Mouse (Mus musculus) v-Abl transformed pro-B cells (cell line): Measurements from ENCODE around the gene Pax2.

ENCODE experiments used
- in situ Hi-C, 2 experiments: fragments of 400-800 bp; cut with MboI; formaldehyde crosslinking; loops; one replicate each; pipeline ENCODE4 v1.15.1; 2025; ENCODE audit not compliant: unreplicated experiment in 2 of 2

The Pax2 gene

DNA sequence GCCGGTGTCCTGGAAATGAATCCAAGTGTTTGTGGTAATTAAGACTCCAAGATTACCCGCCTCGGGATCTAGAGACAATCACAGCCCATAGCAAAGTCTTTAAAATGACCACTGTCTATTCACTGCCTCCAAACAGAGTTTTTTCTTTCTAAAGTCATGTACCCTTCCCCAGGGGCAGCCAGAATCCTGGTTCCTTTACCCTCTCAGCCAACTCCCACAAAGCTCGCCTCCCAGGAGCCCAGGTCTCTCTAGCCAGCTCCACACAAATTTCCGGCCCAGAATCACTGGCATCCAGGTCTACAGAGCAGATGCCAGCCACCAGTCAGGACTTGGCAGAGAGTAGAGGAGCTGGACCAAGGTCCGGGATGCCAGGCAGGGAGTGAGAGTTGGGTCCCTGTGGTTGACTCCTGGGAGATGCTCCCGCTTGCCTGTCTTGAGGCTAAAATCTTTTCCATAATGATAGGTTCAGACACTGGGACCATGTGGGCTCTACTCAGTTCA lies 6.3 kb downstream of the Pax2 start:
- in situ Hi-C loops = loop anchor here in 1 of 2 experiments (25.0 kb wide), 1 partner anchor 425 kb away; the partner anchor contains the start of gene Scd4

GRCm38 (mm10) chr19:44770268-44771050 lies 14.6 kb downstream of the Pax2 start:
- in situ Hi-C loops = loop anchor here in 1 of 2 experiments (25.0 kb wide), 1 partner anchor 433 kb away; the partner anchor contains the start of gene Scd4

GRCm38 (mm10) chr19:44771499-44771898 lies 15.7 kb downstream of the Pax2 start:
- in situ Hi-C loops = loop anchor here in 1 of 2 experiments (25.0 kb wide), 1 partner anchor 434 kb away; the partner anchor contains the start of gene Scd4

- in situ Hi-C loops = no loop called here
These were observed 26.1 kb downstream of the Pax2 start for GRCm38 (mm10) chr19:44781987-44782386.

DNA sequence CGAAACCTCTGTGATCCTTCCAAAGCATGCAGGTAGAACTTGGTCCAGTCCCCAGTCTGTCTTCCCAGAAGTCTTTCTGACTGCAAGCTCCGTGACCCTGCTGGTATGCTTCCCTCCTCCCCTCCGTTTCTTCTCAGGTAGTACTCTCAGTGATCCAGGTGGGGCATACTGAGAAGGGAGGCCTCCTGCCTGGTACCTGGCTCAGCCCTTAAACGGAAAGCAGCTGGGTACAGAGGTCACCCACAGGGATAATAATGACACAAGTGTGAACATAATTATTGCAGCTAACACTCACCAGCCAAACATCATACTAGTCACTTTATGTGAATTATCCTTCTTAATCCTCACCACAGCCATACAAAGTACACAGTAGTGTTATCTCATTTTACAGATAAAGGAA lies 28.5 kb downstream of the Pax2 start:
- in situ Hi-C loops = no loop called here

- in situ Hi-C loops = no loop called here
These were observed 32.6 kb downstream of the Pax2 start for GRCm38 (mm10) chr19:44788488-44788887.

DNA sequence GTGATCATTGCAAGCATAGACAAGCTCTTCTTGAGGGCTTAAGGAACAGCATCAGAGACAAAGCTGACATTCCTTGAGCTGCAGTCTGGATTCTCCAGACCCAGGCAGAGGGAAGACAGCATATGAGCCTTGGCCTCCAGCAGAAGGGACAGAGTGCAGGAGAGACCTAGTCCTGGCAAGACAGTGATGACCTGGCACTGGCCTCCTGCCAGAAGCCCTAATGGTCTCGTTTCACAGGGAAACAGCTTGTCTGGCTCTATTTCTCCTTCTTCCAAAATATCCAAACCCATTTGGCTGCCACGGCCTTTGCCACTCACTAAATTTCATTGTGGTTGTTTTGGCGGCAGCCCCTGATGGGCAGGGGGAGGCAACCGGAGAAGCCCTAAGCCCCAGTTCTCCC lies 36.1 kb downstream of the Pax2 start:
- in situ Hi-C loops = no loop called here

- in situ Hi-C loops = no loop called here
These were observed 41.5 kb downstream of the Pax2 start for GRCm38 (mm10) chr19:44797110-44798060.

DNA sequence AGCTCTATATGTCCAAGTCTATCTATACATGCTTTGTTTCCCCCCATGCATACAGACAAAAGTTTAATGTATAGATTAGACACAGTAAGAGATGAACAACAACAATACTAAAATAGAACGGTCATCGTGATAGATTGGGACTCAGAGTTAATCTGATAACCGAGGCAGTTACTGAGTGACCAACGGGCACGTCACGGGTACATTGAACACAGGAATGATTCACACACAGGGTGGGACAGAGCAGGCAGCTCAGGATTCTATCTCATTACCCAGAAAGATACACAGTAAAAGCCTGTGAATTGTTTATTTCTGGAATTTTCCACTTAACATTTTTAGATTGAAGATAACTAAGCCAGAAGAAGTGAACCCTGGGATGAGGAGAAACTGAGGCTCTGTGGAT lies 42.9 kb downstream of the Pax2 start:
- in situ Hi-C loops = no loop called here

GRCm38 (mm10) chr19:44799156-44799555 lies 43.3 kb downstream of the Pax2 start:
- in situ Hi-C loops = no loop called here

- in situ Hi-C loops = no loop called here
These were observed 44.5 kb downstream of the Pax2 start for GRCm38 (mm10) chr19:44800327-44800726.

- in situ Hi-C loops = no loop called here
These were observed 52.9 kb downstream of the Pax2 start for GRCm38 (mm10) chr19:44808734-44809133.

DNA sequence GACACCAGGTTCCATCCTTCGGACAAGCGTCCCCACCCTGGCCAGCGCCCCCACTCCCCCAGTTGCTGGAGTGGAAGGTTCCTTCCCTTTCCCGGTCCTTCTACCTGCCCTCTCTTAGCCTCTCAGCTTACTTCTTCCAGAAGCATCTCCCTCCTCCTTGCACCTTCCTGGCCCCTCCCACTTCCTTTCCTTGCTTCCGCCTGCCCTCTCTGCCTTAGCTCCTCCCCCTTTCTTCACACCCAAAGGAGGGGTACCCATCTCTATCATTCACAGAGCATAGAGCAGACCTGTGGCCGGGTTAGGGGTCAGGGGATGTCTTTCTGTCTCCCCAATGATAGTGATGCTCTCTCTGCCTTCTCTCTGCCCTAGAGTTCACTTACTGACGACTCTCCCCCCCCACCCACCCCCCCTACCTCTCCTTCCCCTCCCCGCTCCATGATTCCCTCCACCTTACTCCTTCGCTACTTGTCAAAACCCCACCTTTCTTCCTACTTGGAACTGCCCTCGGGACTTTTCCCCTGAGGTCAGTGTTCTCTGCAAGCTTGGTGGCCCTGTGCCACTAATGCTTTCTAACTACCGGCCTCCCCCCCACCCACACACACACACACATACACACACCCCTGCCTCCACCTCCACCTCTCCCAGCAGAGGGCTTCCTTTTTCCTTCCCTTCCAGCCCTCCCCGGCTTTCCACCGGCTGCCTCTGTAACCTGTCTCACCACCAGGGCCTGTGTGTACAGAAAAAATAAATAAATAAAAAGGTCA lies 57.0 kb downstream of the Pax2 start:
- in situ Hi-C loops = no loop called here

GRCm38 (mm10) chr19:44815111-44815510 lies 59.3 kb downstream of the Pax2 start:
- in situ Hi-C loops = no loop called here

DNA sequence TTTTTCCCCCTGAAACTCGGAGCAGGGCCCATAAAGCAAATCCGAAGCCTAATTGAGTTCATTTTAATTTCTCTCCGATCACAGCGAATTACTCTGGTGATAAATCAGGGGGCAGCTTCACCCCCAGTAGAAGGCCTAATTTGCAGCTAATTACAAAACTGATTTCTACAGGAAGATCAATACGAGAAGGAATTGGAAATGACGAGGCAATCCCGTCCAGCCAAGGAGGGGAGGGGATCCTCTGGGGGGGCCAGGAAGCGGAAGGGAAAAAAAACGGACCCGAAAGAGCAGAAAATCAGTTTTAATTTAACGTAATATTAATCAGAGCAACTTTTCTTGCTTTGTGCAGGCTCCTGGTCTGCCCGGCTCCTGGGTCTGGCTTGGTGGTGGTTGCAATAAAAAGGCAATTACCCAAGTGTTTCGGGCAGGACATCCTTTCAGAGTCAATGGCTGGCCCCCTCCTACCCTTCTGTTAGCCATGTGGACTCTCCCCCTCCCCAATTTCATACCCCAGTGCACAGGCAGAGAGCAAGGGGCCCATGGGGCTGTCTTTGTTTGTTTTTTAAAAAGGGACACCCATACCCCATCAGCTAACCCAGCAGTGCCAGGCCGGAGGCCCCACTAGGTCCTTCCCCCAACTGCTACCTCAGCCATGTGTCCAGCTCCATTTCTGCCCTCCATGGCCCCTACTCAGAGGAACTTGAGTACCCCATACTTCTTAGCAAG lies 61.7 kb downstream of the Pax2 start:
- in situ Hi-C loops = no loop called here

GRCm38 (mm10) chr19:44818676-44819075 lies 62.8 kb downstream of the Pax2 start:
- in situ Hi-C loops = no loop called here

GRCm38 (mm10) chr19:44821581-44821980 lies 65.7 kb downstream of the Pax2 start:
- in situ Hi-C loops = no loop called here

- in situ Hi-C loops = no loop called here
These were observed 66.5 kb downstream of the Pax2 start for GRCm38 (mm10) chr19:44822295-44822694.

- in situ Hi-C loops = no loop called here
These were observed 67.8 kb downstream of the Pax2 start for GRCm38 (mm10) chr19:44823657-44824056.
